Mouse (Mus musculus): ENCODE measurements around the gene Polr2a.

- TF ChIP-seq POLR2A (IDR thresholded peaks at IDR 0.05; ENCODE audit: insufficient read depth, low read length) (no peak), CTCF (IDR thresholded peaks at IDR 0.05; ENCODE audit: low read depth, low read length) (no peak), EP300 (IDR thresholded peaks at IDR 0.05; ENCODE audit: insufficient read depth, low read depth, low read length) (no peak)
Observed at GRCm38 (mm10) chr11:69778985-69779384, 20.5 kb upstream of the Polr2a start.

All from ES-Bruce4 (cell line).